23 mouse cellular contexts compared by ENCODE assay signal in the genomic region with DNA sequence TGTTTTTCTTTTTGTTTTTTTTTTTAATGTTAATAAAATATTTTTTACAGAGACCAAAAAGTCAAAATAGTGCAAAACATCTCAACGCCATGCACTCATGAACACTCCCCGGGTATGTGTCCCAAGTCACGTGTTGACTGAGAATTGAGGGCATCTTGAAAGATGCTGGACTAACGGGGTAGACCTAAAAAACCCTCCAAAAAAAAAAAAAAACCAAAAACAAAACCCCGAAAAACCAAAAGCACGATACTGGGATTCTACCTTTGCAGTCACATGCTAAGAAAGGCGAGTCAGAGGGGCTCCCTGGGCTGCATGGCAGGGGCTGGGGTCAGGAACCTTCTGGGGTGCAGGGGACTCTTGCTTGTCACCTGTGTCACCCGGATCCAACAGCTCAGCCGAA. TPM values are rescaled to one million over a fixed set of nuclear protein-coding genes. Genes with fewer than 3 reads are reported as not detected.
DNase-seq lines count a peak whose midpoint lies in the region; ATAC-seq and TF ChIP-seq lines count a peak whose summit lies in the region.
"Had no signal": no experiment of that assay in that cellular context is flagged by ENCODE, and none has a peak within 500 bp of the region (broad histone marks: within the 10 kb centered on the region; RNA-seq: fewer than 3 reads in every experiment).

No protein-coding gene starts in this region.

- peaks cover 37% of the 10 kb centered on the region for H3K36me3 ChIP-seq in hindbrain, embryonic 13.5 days
- H3K36me3 ChIP-seq in hindbrain, postnatal 0 days (ENCODE audit: insufficient read depth, low read length): peaks cover 27% of the 10 kb centered on the region
- peaks cover 24% of the 10 kb centered on the region for H3K36me3 ChIP-seq in lung, embryonic 16.5 days (ENCODE audit: control insufficient read depth, insufficient read depth, low read length)
- H3K36me3 ChIP-seq in stomach, postnatal 0 days (ENCODE audit: control insufficient read depth, insufficient read depth, low read length): peaks cover 18% of the 10 kb centered on the region

- TF ChIP-seq CTCF in hindbrain, postnatal 0 days (IDR thresholded peaks at IDR 0.05; ENCODE audit: low read depth): no peak
- TF ChIP-seq CTCF in lung, adult 2 months (IDR thresholded peaks at IDR 0.05; ENCODE audit: insufficient read depth, low read length): no peak
- no peak for TF ChIP-seq CTCF in stomach, postnatal 0 days (IDR thresholded peaks at IDR 0.05; ENCODE audit: low read depth)

- peaks cover 20% of the 10 kb centered on the region for H3K27me3 ChIP-seq in hindbrain, embryonic 13.5 days
- H3K27me3 ChIP-seq in hindbrain, postnatal 0 days (ENCODE audit: insufficient read depth, low read length): no peaks in the 10 kb centered on the region
- peaks cover 5% of the 10 kb centered on the region; the same call in 1 of the 2 replicates for H3K27me3 ChIP-seq in lung, embryonic 16.5 days (ENCODE audit: control insufficient read depth, insufficient read depth, low read depth, low read length)
- no peaks in the 10 kb centered on the region for H3K27me3 ChIP-seq in stomach, postnatal 0 days (ENCODE audit: control insufficient read depth, insufficient read depth, low read length)

- 0 out of 2 replicates have a peak overlapping the region, but pooled peaks have one; percentile 19 for H3K27ac ChIP-seq in hindbrain, embryonic 13.5 days
- H3K27ac ChIP-seq in hindbrain, postnatal 0 days: no peak overlapping the region
- peak overlapping the region; percentile 77; the same call in 1 of the 2 replicates for H3K27ac ChIP-seq in lung, embryonic 16.5 days (ENCODE audit: low read length)
- H3K27ac ChIP-seq in brown adipose tissue, adult 24 weeks (replicated peaks; ENCODE audit: low read depth, low read length): 0 out of 2 replicates have a peak overlapping the region, but pooled peaks have one; percentile 91
- H3K27ac ChIP-seq in stomach, postnatal 0 days (replicated peaks): 0 out of 2 replicates have a peak overlapping the region, but pooled peaks have one; percentile 35
- H3K27ac ChIP-seq: midbrain, embryonic 12.5 days; neural tube, embryonic 12.5 days had no signal

- TF ChIP-seq EP300 in stomach, postnatal 0 days (optimal IDR thresholded peaks at IDR 0.05): no peak

- DNase-seq in hindbrain, postnatal 0 days (ENCODE audit: low spot score): no peak
- DNase-seq in lung, adult 2 months: no peak
- DNase-seq in stomach, postnatal 0 days (ENCODE audit: low spot score): no peak
- no peak for DNase-seq in testis, postnatal 10 days (ENCODE audit: low spot score)
- DNase-seq: cerebellum, adult 11 months; cerebellum, adult 9-11 months; gastrocnemius, postnatal 36 days; kidney, adult 9 months; layer of hippocampus, adult 9-11 months; liver, embryonic 13.5 days; retina, postnatal 1 day; thymus, postnatal 36 days had no signal

- H3K9ac ChIP-seq in hindbrain, embryonic 13.5 days: no peak overlapping the region
- no peak overlapping the region for H3K9ac ChIP-seq in hindbrain, postnatal 0 days (replicated peaks; ENCODE audit: low read length)
- no peak overlapping the region for H3K9ac ChIP-seq in lung, embryonic 16.5 days (ENCODE audit: low read length)
- H3K9ac ChIP-seq in stomach, postnatal 0 days (ENCODE audit: low read length): no peak overlapping the region
- H3K9ac ChIP-seq: forebrain, embryonic 12.5 days; limb, embryonic 13.5 days; liver, embryonic 13.5 days; midbrain, embryonic 12.5 days; neural tube, embryonic 12.5 days had no signal

- TF ChIP-seq POLR2A in lung, adult 2 months (IDR thresholded peaks at IDR 0.05; ENCODE audit: borderline replicate concordance, extremely low read depth, low read depth, low read length): no peak

- WGBS in hindbrain, embryonic 13.5 days: 88% methylated on average over 9 of the region's 9 CpGs
- WGBS in hindbrain, postnatal 0 days: 84% methylated on average over 9 of the region's 9 CpGs
- 82% methylated on average over 9 of the region's 9 CpGs for WGBS in lung, embryonic 16.5 days
- WGBS in lung, adult 2 months: 84% methylated on average over 9 of the region's 9 CpGs
- WGBS in stomach, postnatal 0 days: 79% methylated on average over 9 of the region's 9 CpGs

- H3K4me2 ChIP-seq in hindbrain, embryonic 13.5 days: no peak overlapping the region
- H3K4me2 ChIP-seq in hindbrain, postnatal 0 days (ENCODE audit: low read depth, low read length): no peak overlapping the region
- H3K4me2 ChIP-seq in lung, embryonic 16.5 days (ENCODE audit: low read depth, low read length): no peak overlapping the region
- H3K4me2 ChIP-seq in stomach, postnatal 0 days (replicated peaks; ENCODE audit: low read depth): no peak overlapping the region
- H3K4me2 ChIP-seq: forebrain, embryonic 12.5 days; limb, embryonic 13.5 days; liver, embryonic 13.5 days; midbrain, embryonic 12.5 days had no signal

- no peaks in the 10 kb centered on the region for H3K9me3 ChIP-seq in hindbrain, embryonic 13.5 days
- H3K9me3 ChIP-seq in hindbrain, postnatal 0 days (ENCODE audit: low read length): no peaks in the 10 kb centered on the region
- H3K9me3 ChIP-seq in lung, embryonic 16.5 days (ENCODE audit: control insufficient read depth, low read length): peaks cover 9% of the 10 kb centered on the region
- H3K9me3 ChIP-seq in stomach, postnatal 0 days (ENCODE audit: control insufficient read depth, low read length): peaks cover 7% of the 10 kb centered on the region; the same call in 1 of the 2 replicates

- no peak for ATAC-seq in hindbrain, embryonic 13.5 days (ENCODE audit: low FRiP score)
- ATAC-seq in hindbrain, postnatal 0 days: no peak
- no peak for ATAC-seq in lung, embryonic 16.5 days (ENCODE audit: low read depth)
- ATAC-seq in stomach, postnatal 0 days (ENCODE audit: low FRiP score, low TSS enrichment): no peak
- ATAC-seq: hindbrain, embryonic 16.5 days; intestine, embryonic 16.5 days had no signal

- H3K4me1 ChIP-seq in hindbrain, embryonic 13.5 days (replicated peaks): peaks cover 19% of the 10 kb centered on the region
- peaks cover 13% of the 10 kb centered on the region for H3K4me1 ChIP-seq in hindbrain, postnatal 0 days (ENCODE audit: insufficient read depth, low read length)
- peaks cover 23% of the 10 kb centered on the region for H3K4me1 ChIP-seq in lung, embryonic 16.5 days (replicated peaks; ENCODE audit: control insufficient read depth, insufficient read depth, low read length)
- peaks cover 14% of the 10 kb centered on the region for H3K4me1 ChIP-seq in lung, adult 2 months (ENCODE audit: control insufficient read depth, insufficient read depth, low read length)
- H3K4me1 ChIP-seq in brown adipose tissue, adult 24 weeks (ENCODE audit: control insufficient read depth, insufficient read depth, insufficient read length, low read length): peaks cover 19% of the 10 kb centered on the region
- peaks cover 8% of the 10 kb centered on the region; the same call in 1 of the 2 replicates for H3K4me1 ChIP-seq in stomach, postnatal 0 days (replicated peaks; ENCODE audit: control insufficient read depth, insufficient read depth)

- H3K4me3 ChIP-seq in hindbrain, embryonic 13.5 days: no peak overlapping the region
- no peak overlapping the region for H3K4me3 ChIP-seq in hindbrain, postnatal 0 days (ENCODE audit: low read length)
- H3K4me3 ChIP-seq in lung, embryonic 16.5 days (ENCODE audit: low read length): no peak overlapping the region
- no peak overlapping the region for H3K4me3 ChIP-seq in lung, adult 2 months (replicated peaks; ENCODE audit: extremely low read depth, low read depth, low read length)
- H3K4me3 ChIP-seq in brown adipose tissue, adult 24 weeks (ENCODE audit: insufficient read depth, low read depth, low read length): no peak overlapping the region
- H3K4me3 ChIP-seq in stomach, postnatal 0 days (ENCODE audit: low read depth, low read length): no peak overlapping the region
- H3K4me3 ChIP-seq: erythroblast, embryonic 14.5 days; forebrain, embryonic 12.5 days; limb, embryonic 13.5 days; liver, embryonic 13.5 days; midbrain, embryonic 12.5 days; neural tube, embryonic 12.5 days had no signal

RNA-seq across cellular contexts. Expression of a gene that starts 16.0 kb away (rescaled TPM):
- 57.5 and 63.2 TPM in 2 replicates for polyA plus RNA-seq in hindbrain, embryonic 13.5 days (2015; fragmentation: Nextera tagmentation; extraction: Ambion mirVana)
- 95.9 and 121 TPM in 2 replicates for total RNA-seq in hindbrain, postnatal 0 days (2014; rRNA removed)
- 55.3 and 56.7 TPM in 2 replicates for polyA plus RNA-seq in hindbrain, postnatal 0 days (2015; fragmentation: Nextera tagmentation; extraction: Ambion mirVana)
- polyA plus RNA-seq in lung, embryonic 16.5 days (2015; fragmentation: Nextera tagmentation; extraction: Ambion mirVana): 70.3 and 72.9 TPM in 2 replicates
- 172 and 200 TPM in 2 replicates for polyA plus RNA-seq in lung, adult 2 months (2012; rRNA removed)
- polyA plus RNA-seq in brown adipose tissue, adult 24 weeks (2012; ENCODE audit: insufficient read depth, insufficient read length, missing spikeins): 15.1 and 20.1 TPM in 2 replicates
- 40.3 and 41.1 TPM in 2 replicates for polyA plus RNA-seq in stomach, postnatal 0 days (2015; fragmentation: Nextera tagmentation; extraction: Ambion mirVana)

RNA-seq across cellular contexts. Expression of a gene that starts 29.3 kb away (rescaled TPM):
- polyA plus RNA-seq in hindbrain, embryonic 13.5 days (2015; fragmentation: Nextera tagmentation; extraction: Ambion mirVana): 6.9 and 8.2 TPM in 2 replicates
- total RNA-seq in hindbrain, postnatal 0 days (2014; rRNA removed): 6.0 TPM in 2 replicates
- 3.3 and 4.0 TPM in 2 replicates for polyA plus RNA-seq in hindbrain, postnatal 0 days (2015; fragmentation: Nextera tagmentation; extraction: Ambion mirVana)
- 2.7 and 3.7 TPM in 2 replicates for polyA plus RNA-seq in lung, embryonic 16.5 days (2015; fragmentation: Nextera tagmentation; extraction: Ambion mirVana)
- 4.8 and 5.4 TPM in 2 replicates for polyA plus RNA-seq in lung, adult 2 months (2012; rRNA removed)
- 1.5 TPM in 1 of 2 replicates, not detected in the other for polyA plus RNA-seq in brown adipose tissue, adult 24 weeks (2012; ENCODE audit: insufficient read depth, insufficient read length, missing spikeins)
- 0.99 and 1.4 TPM in 2 replicates for polyA plus RNA-seq in stomach, postnatal 0 days (2015; fragmentation: Nextera tagmentation; extraction: Ambion mirVana)

RNA-seq across cellular contexts. Expression of a gene that starts 34.8 kb away (rescaled TPM):
- 197 and 204 TPM in 2 replicates for polyA plus RNA-seq in hindbrain, embryonic 13.5 days (2015; fragmentation: Nextera tagmentation; extraction: Ambion mirVana)
- 344 and 379 TPM in 2 replicates for total RNA-seq in hindbrain, postnatal 0 days (2014; rRNA removed)
- 272 and 275 TPM in 2 replicates for polyA plus RNA-seq in hindbrain, postnatal 0 days (2015; fragmentation: Nextera tagmentation; extraction: Ambion mirVana)
- 202 and 218 TPM in 2 replicates for polyA plus RNA-seq in lung, embryonic 16.5 days (2015; fragmentation: Nextera tagmentation; extraction: Ambion mirVana)
- polyA plus RNA-seq in lung, adult 2 months (2012; rRNA removed): 140 TPM in 2 replicates
- 181 and 189 TPM in 2 replicates for polyA plus RNA-seq in brown adipose tissue, adult 24 weeks (2012; ENCODE audit: insufficient read depth, insufficient read length, missing spikeins)
- polyA plus RNA-seq in stomach, postnatal 0 days (2015; fragmentation: Nextera tagmentation; extraction: Ambion mirVana): 221 and 223 TPM in 2 replicates

RNA-seq across cellular contexts. Expression of a gene that starts 44.8 kb away (rescaled TPM):
- polyA plus RNA-seq in hindbrain, embryonic 13.5 days (2015; fragmentation: Nextera tagmentation; extraction: Ambion mirVana): 18.0 and 18.9 TPM in 2 replicates
- total RNA-seq in hindbrain, postnatal 0 days (2014; rRNA removed): 81.4 and 89.1 TPM in 2 replicates
- polyA plus RNA-seq in hindbrain, postnatal 0 days (2015; fragmentation: Nextera tagmentation; extraction: Ambion mirVana): 16.8 and 16.9 TPM in 2 replicates
- 0.67 and 0.68 TPM in 2 replicates for polyA plus RNA-seq in lung, embryonic 16.5 days (2015; fragmentation: Nextera tagmentation; extraction: Ambion mirVana)
- 0.25 and 0.32 TPM in 2 replicates for polyA plus RNA-seq in lung, adult 2 months (2012; rRNA removed)
- polyA plus RNA-seq in brown adipose tissue, adult 24 weeks (2012; ENCODE audit: insufficient read depth, insufficient read length, missing spikeins): 0.32 and 1.6 TPM in 2 replicates
- polyA plus RNA-seq in stomach, postnatal 0 days (2015; fragmentation: Nextera tagmentation; extraction: Ambion mirVana): 0.46 and 0.52 TPM in 2 replicates
- total RNA-seq: gastrocnemius, adult 18-20 months; gastrocnemius, postnatal 36 days had no signal

RNA-seq across cellular contexts. Expression of a gene that starts 49.3 kb away (rescaled TPM):
- polyA plus RNA-seq in hindbrain, embryonic 13.5 days (2015; fragmentation: Nextera tagmentation; extraction: Ambion mirVana): 3.5 TPM in 2 replicates
- total RNA-seq in hindbrain, postnatal 0 days (2014; rRNA removed): 14.8 and 15.3 TPM in 2 replicates
- 7.3 and 7.4 TPM in 2 replicates for polyA plus RNA-seq in hindbrain, postnatal 0 days (2015; fragmentation: Nextera tagmentation; extraction: Ambion mirVana)
- 8.9 and 9.1 TPM in 2 replicates for polyA plus RNA-seq in lung, embryonic 16.5 days (2015; fragmentation: Nextera tagmentation; extraction: Ambion mirVana)
- polyA plus RNA-seq in lung, adult 2 months (2012; rRNA removed): 56.6 and 72.7 TPM in 2 replicates
- polyA plus RNA-seq in brown adipose tissue, adult 24 weeks (2012; ENCODE audit: insufficient read depth, insufficient read length, missing spikeins): 13.9 and 14.6 TPM in 2 replicates
- polyA plus RNA-seq in stomach, postnatal 0 days (2015; fragmentation: Nextera tagmentation; extraction: Ambion mirVana): 4.6 and 5.4 TPM in 2 replicates
